Mouse (Mus musculus) neural tube, embryonic 13.5 days (tissue): ENCODE data around the gene Scpep1. TPM values are rescaled to one million over a fixed set of nuclear protein-coding genes. Genes with fewer than 3 reads are reported as not detected.
A peak's percentile ranks its signal among the peaks of the same experiment; 100 is the strongest.
"Not testable (repeated sequence)": the region's sequence is repeated elsewhere in the genome, so short reads cannot be mapped to it uniquely, and the experiment has no call there.

ENCODE experiments used
- ATAC-seq: fragments of 200-750 bp; cut with Nextera tagmentation; 2 replicates; pipeline ENCODE4 v1.8.0; 2017; ENCODE audit warnings: low read depth, mild to moderate bottlenecking, moderate TSS enrichment, moderate library complexity
- H3K27ac ChIP-seq: fragments of 300-500 bp; sonication (generic); replicated peaks from 2 replicates; pipeline ENCODE4 v1.5.1; 2015; ENCODE audit warnings: moderate library complexity, mild to moderate bottlenecking, inconsistent platforms
- H3K27me3 ChIP-seq: fragments of 300-500 bp; sonication (generic); 2 replicates; pipeline ENCODE4 v1.6.1; 2015; ENCODE audit warnings: mild to moderate bottlenecking, inconsistent platforms
- H3K36me3 ChIP-seq: fragments of 300-500 bp; sonication (generic); 2 replicates; pipeline ENCODE4 v1.6.1; 2015; ENCODE audit warnings: mild to moderate bottlenecking, inconsistent platforms
- H3K4me1 ChIP-seq: fragments of 300-500 bp; sonication (generic); replicated peaks from 2 replicates; pipeline ENCODE4 v1.6.1; 2015; ENCODE audit warnings: inconsistent platforms
- H3K4me2 ChIP-seq: fragments of 300-500 bp; sonication (generic); 2 replicates; pipeline ENCODE4 v1.6.1; 2015; ENCODE audit warnings: inconsistent platforms, mild to moderate bottlenecking, moderate library complexity
- H3K4me3 ChIP-seq: fragments of 300-500 bp; sonication (generic); 2 replicates; pipeline ENCODE4 v1.5.1; 2015; ENCODE audit warnings: mild to moderate bottlenecking, inconsistent platforms
- H3K9ac ChIP-seq: fragments of 300-500 bp; sonication (generic); 2 replicates; pipeline ENCODE4 v1.6.1; 2015; ENCODE audit warnings: moderate library complexity, mild to moderate bottlenecking, inconsistent platforms
- H3K9me3 ChIP-seq: fragments of 300-500 bp; sonication (generic); 2 replicates; pipeline ENCODE4 v1.6.1; 2016; ENCODE audit warnings: inconsistent platforms
- WGBS: fragments of 180-500 bp; shearing (Covaris S2); methylation state at CpG from one replicate; pipeline ENCODE4 v1.1.7; 2015; 5-methylcytosine and 5-hydroxymethylcytosine counted together
- polyA plus RNA-seq: library from polyadenylated mRNA; unstranded; fragments of >200 nt; fragmentation: Nextera tagmentation; extraction: Ambion mirVana; gene quantifications from 2 replicates; pipeline ENCODE4 v1.2.1, GENCODE M21; 2015

The Scpep1 gene
- 25.7 and 27.4 TPM in 2 replicates for polyA plus RNA-seq

- Histone ChIP-seq H3K36me3 (no peaks in the 10 kb centered on the region), H3K9ac (peak within 1 kb of the TSS; percentile 66), H3K4me1 (peaks cover 9% of the 10 kb centered on the region), H3K4me2 (peak within 1 kb of the TSS; percentile 63), H3K9me3 (no peaks in the 10 kb centered on the region), H3K27me3 (no peaks in the 10 kb centered on the region), H3K27ac (0 out of 2 replicates have a peak within 1 kb of the TSS, but pooled peaks have one; percentile 2), H3K4me3 (peak within 1 kb of the TSS; percentile 49)
- ATAC-seq = peak; percentile 96
- WGBS = 5% methylated on average over 34 of the region's 34 CpGs
These were observed at the start of gene Scpep1 for GRCm38 (mm10) chr11:88955217-88955969. TSS of gene Scpep1 (minus strand) at chr11:88955465.

- H3K4me3 ChIP-seq = no peak overlapping the region
- no peak for ATAC-seq
- no peaks in the 10 kb centered on the region for H3K36me3 ChIP-seq
- no peak overlapping the region for H3K4me2 ChIP-seq
- H3K9me3 ChIP-seq = no peaks in the 10 kb centered on the region
- H3K4me1 ChIP-seq = peaks cover 3% of the 10 kb centered on the region; the same call in 1 of the 2 replicates
- no peak overlapping the region for H3K9ac ChIP-seq
- WGBS = 83% methylated on average over 4 of the region's 4 CpGs
- H3K27me3 ChIP-seq = peaks cover 21% of the 10 kb centered on the region
- no peak overlapping the region for H3K27ac ChIP-seq
These were observed 48.5 kb upstream of the Scpep1 start for GRCm38 (mm10) chr11:89003726-89004125.

GRCm38 (mm10) chr11:89003078-89003477 lies 47.8 kb upstream of the Scpep1 start:
- Histone ChIP-seq H3K27me3 (peaks cover 26% of the 10 kb centered on the region), H3K36me3 (no peaks in the 10 kb centered on the region), H3K27ac (no peak overlapping the region), H3K4me3 (no peak overlapping the region), H3K9ac (no peak overlapping the region), H3K9me3 (no peaks in the 10 kb centered on the region), H3K4me2 (peak overlapping the region; percentile 4; the same call in 1 of the 2 replicates), H3K4me1 (peaks cover 3% of the 10 kb centered on the region; the same call in 1 of the 2 replicates)
- ATAC-seq = no peak
- 75% methylated on average over 6 of the region's 6 CpGs for WGBS

GRCm38 (mm10) chr11:89002621-89003020 lies 47.4 kb upstream of the Scpep1 start:
- Histone ChIP-seq H3K4me1 (peaks cover 3% of the 10 kb centered on the region; the same call in 1 of the 2 replicates), H3K9ac (no peak overlapping the region), H3K9me3 (no peaks in the 10 kb centered on the region), H3K4me2 (peak overlapping the region; percentile 4; the same call in 1 of the 2 replicates), H3K27me3 (peaks cover 28% of the 10 kb centered on the region), H3K36me3 (no peaks in the 10 kb centered on the region), H3K4me3 (no peak overlapping the region), H3K27ac (no peak overlapping the region)
- no peak for ATAC-seq
- WGBS = 84% methylated on average over 5 of the region's 5 CpGs

- Histone ChIP-seq H3K4me2 (peak overlapping the region; percentile 4; the same call in 1 of the 2 replicates), H3K4me1 (peaks cover 3% of the 10 kb centered on the region; the same call in 1 of the 2 replicates), H3K27ac (no peak overlapping the region), H3K36me3 (no peaks in the 10 kb centered on the region), H3K9ac (no peak overlapping the region), H3K27me3 (peaks cover 28% of the 10 kb centered on the region), H3K9me3 (no peaks in the 10 kb centered on the region), H3K4me3 (no peak overlapping the region)
- 89% methylated on average over 5 of the region's 5 CpGs for WGBS
- no peak for ATAC-seq
These were observed 46.8 kb upstream of the Scpep1 start for GRCm38 (mm10) chr11:89002068-89002467.

GRCm38 (mm10) chr11:89001569-89001968 lies 46.3 kb upstream of the Scpep1 start:
- Histone ChIP-seq H3K4me1 (peaks cover 3% of the 10 kb centered on the region; the same call in 1 of the 2 replicates), H3K9me3 (no peaks in the 10 kb centered on the region), H3K9ac (no peak overlapping the region), H3K4me2 (0 out of 2 replicates have a peak overlapping the region, but pooled peaks have one; percentile 51), H3K27ac (no peak overlapping the region), H3K27me3 (peaks cover 28% of the 10 kb centered on the region), H3K36me3 (no peaks in the 10 kb centered on the region), H3K4me3 (no peak overlapping the region)
- WGBS = 96% methylated on average over 7 of the region's 7 CpGs
- no peak for ATAC-seq

- Histone ChIP-seq H3K4me3 (peak overlapping the region; percentile 33), H3K27me3 (peaks cover 28% of the 10 kb centered on the region), H3K4me1 (peaks cover 3% of the 10 kb centered on the region; the same call in 1 of the 2 replicates), H3K4me2 (peak overlapping the region; percentile 51), H3K27ac (no peak overlapping the region), H3K36me3 (no peaks in the 10 kb centered on the region), H3K9me3 (no peaks in the 10 kb centered on the region), H3K9ac (no peak overlapping the region)
- no peak for ATAC-seq
These were observed 45.2 kb upstream of the Scpep1 start for GRCm38 (mm10) chr11:89000527-89000819.

- H3K36me3 ChIP-seq = no peaks in the 10 kb centered on the region
- H3K4me1 ChIP-seq = peaks cover 3% of the 10 kb centered on the region; the same call in 1 of the 2 replicates
- peak overlapping the region; percentile 33 for H3K4me3 ChIP-seq
- no peak overlapping the region for H3K27ac ChIP-seq
- H3K4me2 ChIP-seq = peak overlapping the region; percentile 51
- H3K27me3 ChIP-seq = peaks cover 28% of the 10 kb centered on the region
- WGBS = 32% methylated on average over 33 of the region's 33 CpGs
- ATAC-seq = peak; percentile 22
- H3K9ac ChIP-seq = peak overlapping the region; percentile 46
- H3K9me3 ChIP-seq = no peaks in the 10 kb centered on the region
These were observed 44.7 kb upstream of the Scpep1 start for GRCm38 (mm10) chr11:88999723-89000526.

GRCm38 (mm10) chr11:88998974-88999722 lies 43.9 kb upstream of the Scpep1 start, which contains the start of gene Trim25:
TSS of gene Trim25 (plus strand) at chr11:88999376.
- Histone ChIP-seq H3K27me3 (peaks cover 28% of the 10 kb centered on the region), H3K4me3 (peak within 1 kb of the TSS; percentile 33), H3K9me3 (no peaks in the 10 kb centered on the region), H3K27ac (no peak within 1 kb of the TSS), H3K36me3 (no peaks in the 10 kb centered on the region), H3K4me2 (peak within 1 kb of the TSS; percentile 51), H3K9ac (peak within 1 kb of the TSS; percentile 46), H3K4me1 (peaks cover 3% of the 10 kb centered on the region; the same call in 1 of the 2 replicates)
- 3% methylated on average over 48 of the region's 48 CpGs for WGBS
- peak; percentile 70 for ATAC-seq

- no peak overlapping the region for H3K4me2 ChIP-seq
- no peak overlapping the region for H3K4me3 ChIP-seq
- peaks cover 3% of the 10 kb centered on the region; the same call in 1 of the 2 replicates for H3K4me1 ChIP-seq
- H3K27me3 ChIP-seq = peaks cover 28% of the 10 kb centered on the region
- no peaks in the 10 kb centered on the region for H3K9me3 ChIP-seq
- H3K9ac ChIP-seq = no peak overlapping the region
- no peaks in the 10 kb centered on the region for H3K36me3 ChIP-seq
- WGBS = 17% methylated on average over 3 of the region's 3 CpGs
- no peak overlapping the region for H3K27ac ChIP-seq
- no peak for ATAC-seq
These were observed 43.1 kb upstream of the Scpep1 start for GRCm38 (mm10) chr11:88998406-88998805.

GRCm38 (mm10) chr11:88997343-88997742 lies 42.1 kb upstream of the Scpep1 start:
- H3K36me3 ChIP-seq, H3K9ac ChIP-seq, H3K27ac ChIP-seq, H3K9me3 ChIP-seq, H3K4me3 ChIP-seq, H3K4me2 ChIP-seq, H3K4me1 ChIP-seq, ATAC-seq: not testable (repeated sequence)
- WGBS = 90% methylated on average over 5 of the region's 5 CpGs
- peaks cover 28% of the 10 kb centered on the region for H3K27me3 ChIP-seq
